Mouse (Mus musculus): ENCODE results near the gene Irs2.

GRCm38 (mm10) chr8:10945939-10946740 lies 62.1 kb downstream of the Irs2 start:
- no peak for TF ChIP-seq CTCF (IDR thresholded peaks at IDR 0.05; ENCODE audit: borderline replicate concordance, extremely low read depth, insufficient read depth, insufficient read length)
- TF ChIP-seq POLR2A (IDR thresholded peaks at IDR 0.05; ENCODE audit: borderline replicate concordance, extremely low read depth, insufficient read depth, insufficient read length, poor library complexity, severe bottlenecking) = no peak
